Comparison of ENCODE assay signal across 24 mouse cellular contexts in genomic region chr11:116105065-116105464, GRCm38 (mm10). TPM values are rescaled to one million over a fixed set of nuclear protein-coding genes. Genes with fewer than 3 reads are reported as not detected.
A peak's percentile ranks its signal among the peaks of the same experiment; 100 is the strongest.
DNase-seq lines count a peak whose midpoint lies in the region; ATAC-seq and TF ChIP-seq lines count a peak whose summit lies in the region.
"Had no signal": no experiment of that assay in that cellular context is flagged by ENCODE, and none has a peak within 500 bp of the region (broad histone marks: within the 10 kb centered on the region; RNA-seq: fewer than 3 reads in every experiment).

No protein-coding gene starts in this region.

- H3K4me2 ChIP-seq in heart, embryonic 14.5 days (ENCODE audit: low read length) = no peak overlapping the region
- H3K4me2 ChIP-seq in limb, embryonic 13.5 days (replicated peaks) = no peak overlapping the region
- H3K4me2 ChIP-seq in stomach, postnatal 0 days (replicated peaks; ENCODE audit: low read depth) = no peak overlapping the region
- H3K4me2 ChIP-seq: forebrain, embryonic 15.5 days; hindbrain, embryonic 14.5 days; liver, embryonic 15.5 days had no signal

- peak overlapping the region; percentile 91 for H3K27ac ChIP-seq in gastrocnemius, adult 2 months
- peak overlapping the region in 1 of 2 experiments; percentile 98; a peak in 2 of 4 replicates for H3K27ac ChIP-seq in heart, embryonic 14.5 days (replicated peaks in 1 of 2; ENCODE audit: control insufficient read depth in 1 of 2, insufficient read depth in 1 of 2, low read depth in 2 of 2, low read length in 2 of 2)
- H3K27ac ChIP-seq in limb, embryonic 13.5 days = peak overlapping the region; percentile 77; the same call in 1 of the 2 replicates
- H3K27ac ChIP-seq in limb, embryonic 10.5 days = no peak overlapping the region
- H3K27ac ChIP-seq in stomach, postnatal 0 days (replicated peaks) = peak overlapping the region; percentile 91
- H3K27ac ChIP-seq: forebrain, embryonic 15.5 days; hindbrain, embryonic 14.5 days; neural tube, embryonic 12.5 days had no signal

- 78% methylated on average over 2 of the region's 2 CpGs for WGBS in heart, embryonic 14.5 days
- 91% methylated on average over 2 of the region's 2 CpGs for WGBS in limb, embryonic 13.5 days
- WGBS in limb, embryonic 10.5 days = 91% methylated on average over 2 of the region's 2 CpGs
- 78% methylated on average over 2 of the region's 2 CpGs for WGBS in stomach, postnatal 0 days

- H3K9ac ChIP-seq in heart, embryonic 14.5 days (ENCODE audit: low read length) = peak overlapping the region; percentile 69
- no peak overlapping the region for H3K9ac ChIP-seq in limb, embryonic 13.5 days
- H3K9ac ChIP-seq in stomach, postnatal 0 days (ENCODE audit: low read length) = no peak overlapping the region
- H3K9ac ChIP-seq: forebrain, embryonic 15.5 days; liver, embryonic 15.5 days; lung, embryonic 15.5 days; neural tube, embryonic 12.5 days had no signal

- no peak for DNase-seq in gastrocnemius, adult 2 months
- DNase-seq in gastrocnemius, adult 8-10 months (ENCODE audit: low spot score in 2 of 2) = no peak
- no peak for DNase-seq in heart, postnatal 10 days
- DNase-seq in limb, embryonic 10.5 days (ENCODE audit: low spot score) = no peak
- DNase-seq in stomach, postnatal 0 days (ENCODE audit: low spot score) = no peak
- no peak for DNase-seq in right cerebral cortex, adult 2 months (ENCODE audit: low spot score in 2 of 2)
- DNase-seq: adrenal gland, postnatal 25 days; cerebellum, adult 9-10 months; gastrocnemius, postnatal 14 days; liver; lung, postnatal 36 days; midbrain, embryonic 14.5 days; right cerebral cortex, postnatal 25 days; spleen, adult 18-20 months had no signal

- no peaks in the 10 kb centered on the region for H3K9me3 ChIP-seq in heart, embryonic 14.5 days (ENCODE audit: control insufficient read depth, low read length)
- H3K9me3 ChIP-seq in limb, embryonic 13.5 days = no peaks in the 10 kb centered on the region
- no peaks in the 10 kb centered on the region for H3K9me3 ChIP-seq in limb, embryonic 10.5 days (replicated peaks)
- no peaks in the 10 kb centered on the region for H3K9me3 ChIP-seq in stomach, postnatal 0 days (ENCODE audit: control insufficient read depth, low read length)
- H3K9me3 ChIP-seq: forebrain, embryonic 15.5 days; liver, embryonic 15.5 days; lung, embryonic 15.5 days; megakaryocyte, embryonic 14.5 days; neural tube, embryonic 12.5 days had no signal

- intact Hi-C loops in gastrocnemius, adult 2 months (cut with DNase I) = no loop called here
- intact Hi-C loops in heart, postnatal 10 days (cut with DNase I) = no loop called here

- peaks cover 28% of the 10 kb centered on the region for H3K36me3 ChIP-seq in heart, embryonic 14.5 days (ENCODE audit: control insufficient read depth, insufficient read depth, low read length)
- H3K36me3 ChIP-seq in limb, embryonic 13.5 days = no peaks in the 10 kb centered on the region
- H3K36me3 ChIP-seq in limb, embryonic 10.5 days = no peaks in the 10 kb centered on the region
- 0 out of 2 replicates have a peak, but pooled peaks cover 2% of the 10 kb centered on the region for H3K36me3 ChIP-seq in stomach, postnatal 0 days (ENCODE audit: control insufficient read depth, insufficient read depth, low read length)
- H3K36me3 ChIP-seq: forebrain, embryonic 15.5 days; liver, embryonic 15.5 days; lung, embryonic 15.5 days; neural tube, embryonic 12.5 days had no signal

- no peak for TF ChIP-seq EP300 in stomach, postnatal 0 days (optimal IDR thresholded peaks at IDR 0.05)

- H3K4me3 ChIP-seq in gastrocnemius, adult 2 months = no peak overlapping the region
- H3K4me3 ChIP-seq in heart, embryonic 14.5 days (ENCODE audit: control insufficient read depth in 1 of 2, insufficient read depth in 1 of 2, low read depth in 1 of 2, low read length in 2 of 2) = no peak overlapping the region
- H3K4me3 ChIP-seq in limb, embryonic 13.5 days = no peak overlapping the region
- H3K4me3 ChIP-seq in limb, embryonic 10.5 days = no peak overlapping the region
- no peak overlapping the region for H3K4me3 ChIP-seq in stomach, postnatal 0 days (ENCODE audit: low read depth, low read length)
- H3K4me3 ChIP-seq: forebrain, embryonic 15.5 days; left cerebral cortex, adult 2 months; liver, embryonic 15.5 days; lung, embryonic 15.5 days; neural tube, embryonic 12.5 days had no signal

- ATAC-seq in heart, embryonic 14.5 days (ENCODE audit: insufficient number of reproducible peaks, insufficient read depth, low FRiP score, low read depth) = no peak
- ATAC-seq in limb, embryonic 13.5 days (ENCODE audit: low FRiP score, low read depth) = no peak
- ATAC-seq in stomach, postnatal 0 days (ENCODE audit: low FRiP score, low TSS enrichment) = no peak
- ATAC-seq: CD4-positive, CD25-positive, alpha-beta regulatory T cell, adult 4 months; forebrain, embryonic 15.5 days had no signal

- no peaks in the 10 kb centered on the region for H3K27me3 ChIP-seq in heart, embryonic 14.5 days (ENCODE audit: control insufficient read depth, insufficient read depth, low read length)
- peaks cover 48% of the 10 kb centered on the region for H3K27me3 ChIP-seq in limb, embryonic 13.5 days
- H3K27me3 ChIP-seq in limb, embryonic 10.5 days (ENCODE audit: low read depth, poor library complexity, severe bottlenecking) = peaks cover 53% of the 10 kb centered on the region
- no peaks in the 10 kb centered on the region for H3K27me3 ChIP-seq in stomach, postnatal 0 days (ENCODE audit: control insufficient read depth, insufficient read depth, low read length)

- peaks cover 63 to 81% of the 10 kb centered on the region in 2 experiments for H3K4me1 ChIP-seq in heart, embryonic 14.5 days (ENCODE audit: control insufficient read depth in 2 of 2, insufficient read depth in 2 of 2, low read length in 2 of 2)
- H3K4me1 ChIP-seq in limb, embryonic 13.5 days = peaks cover 87% of the 10 kb centered on the region
- peaks cover 72% of the 10 kb centered on the region for H3K4me1 ChIP-seq in limb, embryonic 10.5 days
- peaks cover 52% of the 10 kb centered on the region for H3K4me1 ChIP-seq in stomach, postnatal 0 days (replicated peaks; ENCODE audit: control insufficient read depth, insufficient read depth)

- TF ChIP-seq CTCF in gastrocnemius, adult 2 months (IDR thresholded peaks at IDR 0.05) = no peak
- TF ChIP-seq CTCF in stomach, postnatal 0 days (IDR thresholded peaks at IDR 0.05; ENCODE audit: low read depth) = no peak

RNA-seq across cellular contexts. Expression of gene Wbp2, which starts 18.3 kb away (rescaled TPM):
- 10 to 100 TPM; 77.2 to 81.8 TPM for total RNA-seq in gastrocnemius, adult 2 months (2021)
- total RNA-seq in gastrocnemius, adult 8-10 months (2022) = 10 to 100 TPM; 78.6 to 91.0 (median 90.1) TPM
- 139 and 141 TPM in 2 replicates for polyA plus RNA-seq in heart, embryonic 14.5 days (2014; fragmentation: Nextera tagmentation; extraction: Ambion mirVana)
- 10 to 100 TPM; 96.6 to 99.5 TPM for total RNA-seq in heart, postnatal 10 days (2021)
- 43.1 and 47.9 TPM in 2 replicates for polyA plus RNA-seq in limb, embryonic 13.5 days (2015; fragmentation: Nextera tagmentation; extraction: Ambion mirVana)
- polyA plus RNA-seq in limb, embryonic 10.5 days (2016; fragmentation: Nextera tagmentation; extraction: Ambion mirVana) = 54.8 and 56.9 TPM in 2 replicates
- polyA plus RNA-seq in stomach, postnatal 0 days (2015; fragmentation: Nextera tagmentation; extraction: Ambion mirVana) = 71.0 and 89.6 TPM in 2 replicates

RNA-seq across cellular contexts. Expression of gene Trim47, which starts 21.9 kb away (rescaled TPM):
- 10 to 100 TPM in 1 of 2 experiments, 1 to 10 TPM in 1; 6.0 to 12.2 TPM for total RNA-seq in gastrocnemius, adult 2 months (2021)
- 1 to 10 TPM; 5.7 to 7.6 (median 6.3) TPM for total RNA-seq in gastrocnemius, adult 8-10 months (2022)
- polyA plus RNA-seq in heart, embryonic 14.5 days (2014; fragmentation: Nextera tagmentation; extraction: Ambion mirVana) = 63.3 and 66.1 TPM in 2 replicates
- 10 to 100 TPM; 43.3 to 49.7 TPM for total RNA-seq in heart, postnatal 10 days (2021)
- polyA plus RNA-seq in limb, embryonic 13.5 days (2015; fragmentation: Nextera tagmentation; extraction: Ambion mirVana) = 15.7 and 15.9 TPM in 2 replicates
- 3.2 and 4.9 TPM in 2 replicates for polyA plus RNA-seq in limb, embryonic 10.5 days (2016; fragmentation: Nextera tagmentation; extraction: Ambion mirVana)
- polyA plus RNA-seq in stomach, postnatal 0 days (2015; fragmentation: Nextera tagmentation; extraction: Ambion mirVana) = 33.8 and 34.6 TPM in 2 replicates
- polyA plus RNA-seq: CD4-positive, CD25-positive, alpha-beta regulatory T cell, adult 4 months had no signal

RNA-seq across cellular contexts. Expression of gene Trim65, which starts 25.9 kb away (rescaled TPM):
- 1 to 10 TPM; 4.2 to 6.6 TPM for total RNA-seq in gastrocnemius, adult 2 months (2021)
- 1 to 10 TPM; 3.4 to 4.5 (median 4.0) TPM for total RNA-seq in gastrocnemius, adult 8-10 months (2022)
- polyA plus RNA-seq in heart, embryonic 14.5 days (2014; fragmentation: Nextera tagmentation; extraction: Ambion mirVana) = 3.8 and 4.8 TPM in 2 replicates
- 1 to 10 TPM; 5.4 to 6.3 TPM for total RNA-seq in heart, postnatal 10 days (2021)
- polyA plus RNA-seq in limb, embryonic 13.5 days (2015; fragmentation: Nextera tagmentation; extraction: Ambion mirVana) = 2.3 and 3.2 TPM in 2 replicates
- polyA plus RNA-seq in limb, embryonic 10.5 days (2016; fragmentation: Nextera tagmentation; extraction: Ambion mirVana) = 1.9 and 2.1 TPM in 2 replicates
- 3.3 and 4.1 TPM in 2 replicates for polyA plus RNA-seq in stomach, postnatal 0 days (2015; fragmentation: Nextera tagmentation; extraction: Ambion mirVana)

RNA-seq across cellular contexts. Expression of gene Unc13d, which starts 27.3 kb away (rescaled TPM):
- under 1 TPM; 0.13 to 0.50 TPM for total RNA-seq in gastrocnemius, adult 2 months (2021)
- total RNA-seq in gastrocnemius, adult 8-10 months (2022) = under 1 TPM; 0.34 to 0.56 (median 0.46) TPM
- 0.66 and 0.69 TPM in 2 replicates for polyA plus RNA-seq in heart, embryonic 14.5 days (2014; fragmentation: Nextera tagmentation; extraction: Ambion mirVana)
- total RNA-seq in heart, postnatal 10 days (2021) = 1 to 10 TPM in 1 of 2 experiments, under 1 TPM in 1; 0.52 to 1.0 TPM
- polyA plus RNA-seq in limb, embryonic 13.5 days (2015; fragmentation: Nextera tagmentation; extraction: Ambion mirVana) = 2.1 and 2.4 TPM in 2 replicates
- polyA plus RNA-seq in limb, embryonic 10.5 days (2016; fragmentation: Nextera tagmentation; extraction: Ambion mirVana) = 2.4 and 3.7 TPM in 2 replicates
- 2.3 and 2.8 TPM in 2 replicates for polyA plus RNA-seq in stomach, postnatal 0 days (2015; fragmentation: Nextera tagmentation; extraction: Ambion mirVana)

RNA-seq across cellular contexts. Expression of gene Mrpl38, which starts 33.6 kb away (rescaled TPM):
- total RNA-seq in gastrocnemius, adult 2 months (2021) = 10 to 100 TPM; 47.5 to 61.5 TPM
- 10 to 100 TPM; 46.4 to 51.6 (median 50.3) TPM for total RNA-seq in gastrocnemius, adult 8-10 months (2022)
- 92.3 and 96.6 TPM in 2 replicates for polyA plus RNA-seq in heart, embryonic 14.5 days (2014; fragmentation: Nextera tagmentation; extraction: Ambion mirVana)
- 10 to 100 TPM; 55.9 to 56.8 TPM for total RNA-seq in heart, postnatal 10 days (2021)
- 86.0 and 86.3 TPM in 2 replicates for polyA plus RNA-seq in limb, embryonic 13.5 days (2015; fragmentation: Nextera tagmentation; extraction: Ambion mirVana)
- 116 and 118 TPM in 2 replicates for polyA plus RNA-seq in limb, embryonic 10.5 days (2016; fragmentation: Nextera tagmentation; extraction: Ambion mirVana)
- polyA plus RNA-seq in stomach, postnatal 0 days (2015; fragmentation: Nextera tagmentation; extraction: Ambion mirVana) = 49.5 and 50.2 TPM in 2 replicates
